Mouse (Mus musculus): ENCODE measurements around the gene Bbs9.

The Bbs9 gene

GRCm38 (mm10) chr9:22640683-22641431 lies 165.3 kb downstream of the Bbs9 start:
- peak; percentile 23 for DNase-seq

DNA sequence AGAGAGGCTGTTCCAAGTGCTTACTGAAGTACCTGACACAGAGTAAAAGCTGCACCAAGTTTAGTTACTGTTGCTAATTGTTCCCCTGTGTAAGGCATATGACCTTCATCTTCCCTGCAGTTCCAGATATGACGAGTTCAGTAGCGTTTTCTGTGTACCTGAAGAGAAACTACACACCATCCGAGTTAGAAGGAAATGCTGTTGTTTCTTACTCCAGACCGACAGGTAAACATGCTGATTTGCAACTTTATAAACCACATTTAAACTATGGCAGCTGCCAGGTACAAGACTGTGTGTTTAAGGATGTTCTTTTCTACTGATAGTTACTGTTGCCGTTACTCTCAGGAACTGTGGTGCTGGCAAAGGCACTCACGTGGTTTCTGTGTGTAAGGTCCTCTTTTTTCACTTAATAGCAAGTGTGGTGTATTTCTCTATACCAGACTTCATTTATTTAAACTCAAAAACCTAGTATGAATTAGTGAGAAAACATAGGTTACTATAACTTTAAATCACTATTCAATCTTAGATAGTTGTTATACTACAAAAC lies 170.4 kb downstream of the Bbs9 start:
- DNase-seq: no peak

- no peak for DNase-seq
Measured at GRCm38 (mm10) chr9:22646461-22646860, 170.9 kb downstream of the Bbs9 start.

- DNase-seq: no peak
Measured at GRCm38 (mm10) chr9:22648163-22648562, 172.6 kb downstream of the Bbs9 start.

- peak; percentile 38 for DNase-seq
Measured at GRCm38 (mm10) chr9:22649606-22650005, 174.1 kb downstream of the Bbs9 start.

- DNase-seq: no peak
Measured at GRCm38 (mm10) chr9:22650781-22651180, 175.3 kb downstream of the Bbs9 start.

DNA sequence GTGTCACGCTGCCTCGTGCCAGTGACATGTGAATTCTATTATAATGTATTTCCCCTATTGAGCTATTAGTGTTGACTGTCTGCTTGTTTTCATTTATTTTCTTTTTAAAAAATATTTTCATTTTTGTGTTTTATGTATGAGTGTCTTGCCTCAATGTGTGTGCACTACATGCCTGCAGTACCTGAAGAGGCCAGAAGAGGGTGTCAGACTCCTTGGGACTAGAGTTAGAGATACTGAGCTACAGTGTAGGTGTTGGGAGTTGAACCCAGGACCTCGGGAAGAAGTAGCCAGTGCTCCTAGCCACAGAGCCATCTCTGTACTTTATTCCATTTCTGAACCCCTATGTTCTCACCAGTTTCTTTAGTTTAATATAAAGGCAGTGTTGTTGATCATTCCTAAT lies 176.1 kb downstream of the Bbs9 start:
- DNase-seq: no peak

- no peak for DNase-seq
Measured at GRCm38 (mm10) chr9:22654726-22655393, 179.3 kb downstream of the Bbs9 start.

DNA sequence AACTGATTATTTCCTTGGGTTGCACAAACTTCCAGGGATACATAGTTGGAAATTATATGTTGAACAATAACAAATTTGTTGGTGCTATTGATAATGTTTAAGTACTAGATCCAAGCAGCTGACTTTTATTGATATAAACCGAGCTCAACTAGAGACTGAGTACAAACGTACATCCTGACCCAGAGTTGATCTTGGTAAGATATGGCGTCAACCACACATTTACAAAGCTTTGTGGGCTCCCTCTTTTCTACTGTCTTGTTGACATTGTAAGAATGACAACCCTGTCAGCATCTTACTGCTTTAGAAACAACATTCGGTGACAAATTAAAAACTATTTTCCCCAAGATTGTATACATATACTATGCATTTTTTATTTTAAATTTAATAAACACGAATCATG lies 181.7 kb downstream of the Bbs9 start:
- DNase-seq: no peak

GRCm38 (mm10) chr9:22665155-22665554 lies 189.6 kb downstream of the Bbs9 start:
- no peak for DNase-seq

- no peak for DNase-seq
Measured at GRCm38 (mm10) chr9:22672937-22673336, 197.4 kb downstream of the Bbs9 start.

DNA sequence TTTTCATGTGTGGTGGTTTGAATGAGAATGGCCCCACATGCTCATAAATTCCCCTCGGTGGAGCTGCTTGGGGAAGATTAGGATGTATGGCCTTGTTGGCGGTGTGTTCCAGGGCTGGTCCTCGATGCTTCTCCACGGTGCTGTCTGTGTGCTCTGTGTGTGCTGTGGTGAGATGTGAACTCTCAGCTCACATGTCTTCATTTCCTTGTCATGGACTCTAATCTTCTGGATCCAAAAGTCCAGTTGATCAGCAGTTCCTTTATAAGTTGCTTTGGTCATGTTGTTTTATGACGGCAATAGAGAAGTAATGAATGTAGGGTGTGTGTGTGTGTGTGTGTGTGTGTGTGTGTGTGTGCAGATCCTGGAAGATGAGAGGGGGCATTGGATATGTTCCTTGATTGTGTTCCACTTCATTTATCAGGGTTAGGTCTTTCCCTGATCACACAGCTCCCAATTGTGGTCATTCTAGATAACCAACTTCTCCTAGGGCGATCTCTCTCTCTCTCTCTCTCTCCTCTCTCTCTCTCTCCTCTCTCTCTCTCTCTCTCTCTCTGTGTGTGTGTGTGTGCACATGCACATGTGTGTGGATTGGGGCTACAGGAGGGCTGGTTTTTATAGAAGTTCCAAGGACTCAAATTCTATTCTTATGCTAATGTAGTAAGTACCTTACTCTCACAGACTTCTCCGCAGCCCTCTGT lies 201.8 kb downstream of the Bbs9 start:
- no peak for DNase-seq

- no peak for DNase-seq
Measured at GRCm38 (mm10) chr9:22677997-22678396, 202.5 kb downstream of the Bbs9 start.

DNA sequence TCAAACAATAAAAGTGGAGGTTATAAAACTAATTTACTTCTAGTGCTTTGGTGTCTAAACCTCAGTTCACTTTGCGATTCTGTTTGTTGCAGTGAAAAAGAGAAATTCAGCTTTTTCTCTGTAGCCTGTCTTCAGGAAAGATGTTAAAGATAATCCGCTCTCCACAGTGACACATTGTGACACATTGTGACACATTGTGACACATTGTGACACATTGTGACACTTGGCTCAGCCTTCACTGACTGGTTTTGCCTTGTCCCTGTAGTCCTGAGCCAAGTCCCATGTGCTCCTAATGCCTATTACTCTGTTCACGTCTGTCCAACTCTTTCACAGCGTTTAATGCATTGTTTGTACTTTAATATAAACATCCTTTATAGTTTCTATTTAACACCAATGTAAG lies 203.0 kb downstream of the Bbs9 start:
- DNase-seq: no peak

DNA sequence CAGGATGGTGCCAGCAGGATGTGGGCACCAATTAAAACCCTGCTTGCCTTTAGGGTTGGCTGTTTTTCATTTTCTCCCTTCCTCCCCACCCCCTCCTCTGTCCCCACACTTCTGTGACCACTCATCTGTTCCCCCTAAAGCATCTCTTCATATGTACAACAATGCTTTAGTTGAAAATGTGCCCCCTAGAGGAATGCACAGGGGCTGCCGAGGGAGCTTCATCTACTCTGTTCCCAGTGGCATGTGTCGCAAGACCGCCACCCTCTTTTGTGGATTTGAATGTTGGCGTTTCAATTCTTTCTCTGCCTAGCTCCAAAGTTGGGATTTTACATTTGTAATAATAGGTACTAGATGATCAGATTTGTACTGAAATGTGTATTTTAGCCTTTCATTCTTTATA lies 204.0 kb downstream of the Bbs9 start:
- no peak for DNase-seq

DNA sequence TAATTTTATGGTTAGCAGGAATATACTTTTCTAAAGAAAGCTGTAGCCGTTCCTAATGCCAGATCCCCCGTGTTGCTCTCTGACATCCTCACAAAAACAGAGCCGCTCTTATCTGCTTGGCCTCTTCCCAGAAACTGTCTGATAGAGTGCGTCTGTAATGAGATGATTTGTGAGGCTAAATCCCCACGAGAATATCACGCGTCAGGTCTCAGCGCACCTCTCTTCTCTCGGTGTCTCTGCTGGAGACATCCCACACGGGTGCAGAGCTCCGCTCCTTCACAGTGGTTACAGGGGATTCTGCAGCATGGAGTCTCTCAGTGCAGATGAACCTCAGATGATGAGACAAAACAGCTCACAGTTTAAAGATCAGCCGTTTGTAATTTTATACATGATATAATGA lies 204.5 kb downstream of the Bbs9 start:
- DNase-seq: no peak

DNA sequence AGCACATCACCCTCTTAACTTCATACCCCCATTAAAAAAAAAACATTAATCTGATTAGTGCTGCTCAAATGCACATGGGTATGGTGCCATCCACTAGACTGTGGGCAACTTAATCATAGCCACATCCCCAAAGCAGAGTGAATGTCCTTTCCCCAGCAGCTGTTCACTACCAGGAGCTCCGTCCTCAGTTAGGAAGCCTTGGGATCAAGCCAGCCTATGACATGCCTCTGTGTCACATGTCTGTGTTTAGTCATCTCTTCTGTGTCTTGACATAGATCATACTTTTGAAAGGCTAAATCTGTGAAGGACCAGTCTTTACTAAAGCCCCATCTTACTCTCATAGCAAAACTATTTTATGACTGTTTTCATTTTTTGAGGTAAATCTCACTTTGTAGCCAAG lies 205.0 kb downstream of the Bbs9 start:
- DNase-seq: no peak

DNA sequence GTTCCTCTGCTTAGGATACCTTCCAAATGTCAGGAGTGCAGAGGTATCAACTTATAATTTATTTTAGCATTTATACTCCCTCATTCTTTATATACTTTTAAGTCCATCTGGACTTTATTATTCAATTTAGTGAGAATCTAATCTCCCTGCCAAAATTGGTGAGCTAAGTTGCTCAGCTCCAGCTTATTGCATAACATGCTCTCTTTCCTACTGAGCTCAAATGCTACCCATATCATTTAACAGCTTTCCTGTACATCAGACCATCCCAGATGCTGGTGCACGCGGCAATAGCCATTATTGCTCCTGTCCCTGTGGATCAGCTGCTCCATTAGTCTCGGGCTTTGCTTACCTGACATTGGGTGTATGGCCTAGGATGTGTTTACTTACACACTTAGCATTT lies 208.3 kb downstream of the Bbs9 start:
- DNase-seq: no peak

GRCm38 (mm10) chr9:22686765-22687472 lies 211.4 kb downstream of the Bbs9 start:
- DNase-seq: no peak

- no peak for DNase-seq
Measured at GRCm38 (mm10) chr9:22690234-22690633, 214.7 kb downstream of the Bbs9 start.

- DNase-seq: no peak
Measured at GRCm38 (mm10) chr9:22695392-22695791, 219.9 kb downstream of the Bbs9 start.

DNA sequence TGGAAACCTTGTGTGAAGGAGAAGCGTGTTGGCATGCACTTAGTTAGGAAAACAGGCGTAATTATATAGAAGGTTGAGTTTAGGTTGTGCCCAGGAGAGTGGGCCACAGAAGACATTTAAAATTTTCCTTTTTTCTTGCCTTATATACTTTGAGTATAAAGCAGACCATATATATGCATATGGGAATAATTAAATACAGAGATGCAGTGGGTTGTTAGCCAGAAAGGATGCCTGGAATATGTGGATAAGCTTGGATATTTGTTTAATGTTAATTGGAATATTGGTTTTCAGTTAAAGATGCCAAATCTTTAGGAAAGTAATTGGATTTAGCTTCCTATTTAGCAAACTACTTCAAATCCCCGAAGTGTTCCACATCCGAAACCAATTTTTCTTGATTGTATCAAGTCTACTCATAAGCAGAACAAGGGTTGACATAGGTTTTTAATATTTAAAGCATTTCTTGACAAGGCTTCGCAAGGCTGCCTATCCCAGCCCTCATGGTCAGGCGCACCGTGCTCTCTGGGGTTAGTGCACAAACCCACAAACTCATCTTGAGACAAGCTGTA lies 221.4 kb downstream of the Bbs9 start:
- no peak for DNase-seq

DNA sequence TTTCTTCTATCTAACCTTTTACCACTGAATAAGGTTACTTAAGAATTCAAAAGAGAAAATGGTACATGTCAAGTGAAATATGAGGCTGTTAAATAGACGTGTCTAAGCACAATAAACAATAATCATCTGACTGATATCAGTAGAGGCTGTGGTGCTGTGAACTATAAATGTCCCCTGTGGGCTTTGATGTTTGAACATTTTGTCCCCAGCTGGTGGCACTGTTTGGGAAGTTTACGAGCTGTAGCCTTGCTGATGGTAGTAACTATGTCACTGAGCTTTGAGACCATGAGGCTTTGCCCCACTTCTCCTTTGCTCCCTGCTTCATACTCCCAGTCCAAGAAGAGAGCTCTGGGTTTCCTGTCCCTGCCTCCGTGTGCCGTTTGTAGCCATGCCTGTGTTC lies 222.3 kb downstream of the Bbs9 start:
- no peak for DNase-seq
